Mouse (Mus musculus) liver, embryonic 12.5 days (tissue): ENCODE data around the gene Rab5c. TPM values are rescaled to one million over a fixed set of nuclear protein-coding genes. Genes with fewer than 3 reads are reported as not detected.

Experiments used
- ATAC-seq: fragments of 200-750 bp; cut with Nextera tagmentation; 2 replicates; pipeline ENCODE4 v1.8.0; 2017; ENCODE audit warnings: moderate number of reproducible peaks, mild to moderate bottlenecking, moderate library complexity
- H3K27ac ChIP-seq: fragments of 300-500 bp; sonication (generic); 2 replicates; pipeline ENCODE4 v1.5.1; 2016; ENCODE audit warnings: mild to moderate bottlenecking
- H3K27me3 ChIP-seq: fragments of 300-500 bp; sonication (generic); replicated peaks from 2 replicates; pipeline ENCODE4 v1.6.1; 2016; ENCODE audit warnings: mild to moderate bottlenecking, moderate library complexity
- H3K36me3 ChIP-seq: fragments of 300-500 bp; sonication (generic); 2 replicates; pipeline ENCODE4 v1.6.1; 2016; ENCODE audit warnings: mild to moderate bottlenecking, moderate library complexity
- H3K4me1 ChIP-seq: fragments of 300-500 bp; sonication (generic); 2 replicates; pipeline ENCODE4 v1.6.1; 2016
- H3K4me2 ChIP-seq: fragments of 300-500 bp; sonication (generic); 2 replicates; pipeline ENCODE4 v1.6.1; 2016; ENCODE audit warnings: mild to moderate bottlenecking, moderate library complexity
- H3K4me3 ChIP-seq: fragments of 300-500 bp; sonication (generic); 2 replicates; pipeline ENCODE4 v1.5.1; 2016; ENCODE audit warnings: mild to moderate bottlenecking, moderate library complexity
- H3K9ac ChIP-seq: fragments of 300-500 bp; sonication (generic); 2 replicates; pipeline ENCODE4 v1.6.1; 2016; ENCODE audit warnings: mild to moderate bottlenecking, moderate library complexity
- H3K9me3 ChIP-seq: fragments of 300-500 bp; sonication (generic); replicated peaks from 2 replicates; pipeline ENCODE4 v1.6.1; 2016; ENCODE audit warnings: mild to moderate bottlenecking, moderate library complexity
- WGBS: fragments of 180-500 bp; shearing (Covaris S2); methylation state at CpG from one replicate; pipeline ENCODE4 v1.1.7; 2016; ENCODE audit not compliant: insufficient replicate concordance; 5-methylcytosine and 5-hydroxymethylcytosine counted together
- polyA plus RNA-seq: library from polyadenylated mRNA; unstranded; fragments of >200 nt; fragmentation: Nextera tagmentation; extraction: Ambion mirVana; gene quantifications from 2 replicates; pipeline ENCODE4 v1.2.1, GENCODE M21; 2016

Gene Rab5c
- polyA plus RNA-seq, 1 experiment from 2014 or later, result 18.1 TPM

- Histone ChIP-seq H3K9me3 (no peaks in the 10 kb centered on the region), H3K27me3 (no peaks in the 10 kb centered on the region), H3K27ac (no peak overlapping the region), H3K4me1 (peaks cover 58% of the 10 kb centered on the region), H3K9ac (no peak overlapping the region), H3K36me3 (peaks cover 76% of the 10 kb centered on the region), H3K4me2 (no peak overlapping the region), H3K4me3 (no peak overlapping the region)
- ATAC-seq, result no peak
- 86% methylated on average over 4 of the region's 4 CpGs for WGBS
These were observed 19.1 kb downstream of the Rab5c start for GRCm38 (mm10) chr11:100718866-100719265.

- no peak overlapping the region for H3K9ac ChIP-seq
- no peaks in the 10 kb centered on the region for H3K9me3 ChIP-seq
- no peak for ATAC-seq
- H3K4me1 ChIP-seq, result peaks cover 59% of the 10 kb centered on the region
- no peaks in the 10 kb centered on the region for H3K27me3 ChIP-seq
- no peak overlapping the region for H3K27ac ChIP-seq
- peaks cover 73% of the 10 kb centered on the region for H3K36me3 ChIP-seq
- no peak overlapping the region for H3K4me3 ChIP-seq
- WGBS, result 89% methylated on average over 7 of the region's 7 CpGs
- H3K4me2 ChIP-seq, result no peak overlapping the region
These were observed 19.6 kb downstream of the Rab5c start for GRCm38 (mm10) chr11:100718462-100718861.

GRCm38 (mm10) chr11:100716649-100717048 is 21.4 kb downstream of the Rab5c start:
- H3K27ac ChIP-seq, result no peak overlapping the region
- ATAC-seq, result no peak
- WGBS, result 74% methylated on average over 3 of the region's 3 CpGs
- no peak overlapping the region for H3K9ac ChIP-seq
- H3K9me3 ChIP-seq, result no peaks in the 10 kb centered on the region
- peaks cover 64% of the 10 kb centered on the region for H3K36me3 ChIP-seq
- H3K27me3 ChIP-seq, result no peaks in the 10 kb centered on the region
- no peak overlapping the region for H3K4me3 ChIP-seq
- H3K4me1 ChIP-seq, result peaks cover 59% of the 10 kb centered on the region
- no peak overlapping the region for H3K4me2 ChIP-seq

- Histone ChIP-seq H3K9ac (no peak overlapping the region), H3K27ac (no peak overlapping the region), H3K36me3 (peaks cover 65% of the 10 kb centered on the region), H3K27me3 (no peaks in the 10 kb centered on the region), H3K4me1 (peaks cover 53% of the 10 kb centered on the region), H3K4me2 (peak overlapping the region; percentile 98), H3K4me3 (no peak overlapping the region), H3K9me3 (no peaks in the 10 kb centered on the region)
- WGBS, result 88% methylated on average over 6 of the region's 6 CpGs
- ATAC-seq, result no peak
These were observed 23.1 kb downstream of the Rab5c start for GRCm38 (mm10) chr11:100714948-100715347.

- no peaks in the 10 kb centered on the region for H3K9me3 ChIP-seq
- peak overlapping the region; percentile 98 for H3K4me2 ChIP-seq
- H3K27ac ChIP-seq, result peak overlapping the region; percentile 87
- WGBS, result 29% methylated on average over 6 of the region's 6 CpGs
- H3K36me3 ChIP-seq, result peaks cover 65% of the 10 kb centered on the region
- H3K27me3 ChIP-seq, result no peaks in the 10 kb centered on the region
- peaks cover 49% of the 10 kb centered on the region for H3K4me1 ChIP-seq
- H3K9ac ChIP-seq, result peak overlapping the region; percentile 66
- H3K4me3 ChIP-seq, result peak overlapping the region; percentile 53
- peak; percentile 59 for ATAC-seq
These were observed 23.5 kb downstream of the Rab5c start for GRCm38 (mm10) chr11:100714534-100714915.

- H3K9ac ChIP-seq, result peak within 1 kb of the TSS; percentile 66
- WGBS, result 3% methylated on average over 38 of the region's 38 CpGs
- H3K4me2 ChIP-seq, result peak within 1 kb of the TSS; percentile 98
- H3K4me3 ChIP-seq, result peak within 1 kb of the TSS; percentile 89
- H3K27ac ChIP-seq, result peak within 1 kb of the TSS; percentile 87
- peak; percentile 76 for ATAC-seq
- peaks cover 65% of the 10 kb centered on the region for H3K36me3 ChIP-seq
- H3K9me3 ChIP-seq, result no peaks in the 10 kb centered on the region
- peaks cover 47% of the 10 kb centered on the region for H3K4me1 ChIP-seq
- no peaks in the 10 kb centered on the region for H3K27me3 ChIP-seq
These were observed 24.1 kb downstream of the Rab5c start, which contains the start of gene Hspb9 for GRCm38 (mm10) chr11:100713735-100714533. Hspb9 (plus strand) TSS chr11:100713850.

GRCm38 (mm10) chr11:100713174-100713573 is 24.8 kb downstream of the Rab5c start:
- WGBS, result 50% methylated on average over 4 of the region's 4 CpGs
- Histone ChIP-seq H3K36me3 (peaks cover 65% of the 10 kb centered on the region), H3K4me1 (peaks cover 47% of the 10 kb centered on the region), H3K4me3 (peak overlapping the region; percentile 53), H3K9ac (peak overlapping the region; percentile 66), H3K27me3 (no peaks in the 10 kb centered on the region), H3K4me2 (peak overlapping the region; percentile 98), H3K9me3 (no peaks in the 10 kb centered on the region), H3K27ac (peak overlapping the region; percentile 87)
- ATAC-seq, result no peak

- peak within 1 kb of the TSS; percentile 91 for H3K9ac ChIP-seq
- H3K27ac ChIP-seq, result peak within 1 kb of the TSS; percentile 87
- peak; percentile 67 for ATAC-seq
- no peaks in the 10 kb centered on the region for H3K9me3 ChIP-seq
- peak within 1 kb of the TSS; percentile 98 for H3K4me2 ChIP-seq
- peak within 1 kb of the TSS; percentile 89 for H3K4me3 ChIP-seq
- 3% methylated on average over 48 of the region's 48 CpGs for WGBS
- no peaks in the 10 kb centered on the region for H3K27me3 ChIP-seq
- peaks cover 65% of the 10 kb centered on the region for H3K36me3 ChIP-seq
- peaks cover 47% of the 10 kb centered on the region for H3K4me1 ChIP-seq
These were observed 26.0 kb downstream of the Rab5c start, which contains the start of gene Kat2a for GRCm38 (mm10) chr11:100711783-100712615. Kat2a (minus strand) TSS chr11:100712465.

- WGBS, result 73% methylated on average over 4 of the region's 4 CpGs
- H3K4me2 ChIP-seq, result no peak overlapping the region
- no peak for ATAC-seq
- no peak overlapping the region for H3K4me3 ChIP-seq
- no peaks in the 10 kb centered on the region for H3K27me3 ChIP-seq
- no peak overlapping the region for H3K9ac ChIP-seq
- H3K4me1 ChIP-seq, result peaks cover 47% of the 10 kb centered on the region
- no peaks in the 10 kb centered on the region for H3K9me3 ChIP-seq
- H3K36me3 ChIP-seq, result peaks cover 65% of the 10 kb centered on the region
- no peak overlapping the region for H3K27ac ChIP-seq
These were observed 27.0 kb downstream of the Rab5c start for GRCm38 (mm10) chr11:100710977-100711376.

GRCm38 (mm10) chr11:100710528-100710927 is 27.5 kb downstream of the Rab5c start:
- Histone ChIP-seq H3K9ac (no peak overlapping the region), H3K4me2 (no peak overlapping the region), H3K36me3 (peaks cover 65% of the 10 kb centered on the region), H3K27me3 (no peaks in the 10 kb centered on the region), H3K4me1 (peaks cover 47% of the 10 kb centered on the region), H3K9me3 (no peaks in the 10 kb centered on the region), H3K27ac (no peak overlapping the region), H3K4me3 (no peak overlapping the region)
- 76% methylated on average over 15 of the region's 15 CpGs for WGBS
- ATAC-seq, result no peak

- H3K36me3 ChIP-seq, result peaks cover 66% of the 10 kb centered on the region
- no peak for ATAC-seq
- H3K9me3 ChIP-seq, result no peaks in the 10 kb centered on the region
- no peak overlapping the region for H3K4me3 ChIP-seq
- no peak overlapping the region for H3K4me2 ChIP-seq
- no peak overlapping the region for H3K27ac ChIP-seq
- H3K27me3 ChIP-seq, result no peaks in the 10 kb centered on the region
- 84% methylated on average over 9 of the region's 9 CpGs for WGBS
- no peak overlapping the region for H3K9ac ChIP-seq
- peaks cover 41% of the 10 kb centered on the region for H3K4me1 ChIP-seq
These were observed 28.7 kb downstream of the Rab5c start for GRCm38 (mm10) chr11:100709201-100709810.
